Mouse (Mus musculus) spleen, adult 2 months (tissue): ENCODE measurements around the gene Epas1.

Experiments
- CTCF ChIP-seq: fragments of 200-500 bp; IDR thresholded peaks from 2 replicates; pipeline ENCODE4 v1.5.1; 2011; ENCODE audit warnings: mild to moderate bottlenecking, inconsistent platforms; ENCODE audit not compliant: insufficient read depth, insufficient read length, insufficient replicate concordance; ENCODE audit errors: extremely low read depth
- POLR2A ChIP-seq: fragments of 200-500 bp; IDR thresholded peaks from 2 replicates; pipeline ENCODE4 v1.6.1; 2011; ENCODE audit warnings: low read depth, low read length, inconsistent platforms

- TF ChIP-seq CTCF (no peak), POLR2A (no peak)
Observed at GRCm38 (mm10) chr17:86753931-86754805, 668 bp downstream of the Epas1 start.
